Comparison of ENCODE assay signal across 31 mouse cellular contexts in genomic region chr8:104543440-104544045, GRCm38 (mm10). TPM values are rescaled to one million over a fixed set of nuclear protein-coding genes. Genes with fewer than 3 reads are reported as not detected.
A peak's percentile ranks its signal among the peaks of the same experiment; 100 is the strongest.
DNase-seq lines count a peak whose midpoint lies in the region; ATAC-seq and TF ChIP-seq lines count a peak whose summit lies in the region.
"Had no signal": no experiment of that assay in that cellular context is flagged by ENCODE, and none has a peak within 500 bp of the region (broad histone marks: within the 10 kb centered on the region; RNA-seq: fewer than 3 reads in every experiment).

No protein-coding gene starts in this region.

- H3K4me1 ChIP-seq in cerebellum, adult 2 months (ENCODE audit: control insufficient read depth, insufficient read depth, low read length): peaks cover 15% of the 10 kb centered on the region
- H3K4me1 ChIP-seq in heart, embryonic 12.5 days (replicated peaks): peaks cover 20% of the 10 kb centered on the region
- H3K4me1 ChIP-seq in liver, embryonic 11.5 days (replicated peaks; ENCODE audit: control insufficient read depth, insufficient read depth, low read length): peaks cover 5% of the 10 kb centered on the region; the same call in 1 of the 2 replicates
- peaks cover 15% of the 10 kb centered on the region for H3K4me1 ChIP-seq in liver, embryonic 12.5 days

- no peaks in the 10 kb centered on the region for H3K36me3 ChIP-seq in heart, embryonic 12.5 days
- no peaks in the 10 kb centered on the region for H3K36me3 ChIP-seq in liver, embryonic 11.5 days (ENCODE audit: control insufficient read depth, insufficient read depth, low read length)
- no peaks in the 10 kb centered on the region for H3K36me3 ChIP-seq in liver, embryonic 12.5 days
- H3K36me3 ChIP-seq: embryonic facial prominence, embryonic 13.5 days; forebrain, embryonic 10.5 days; forebrain, embryonic 15.5 days; hindbrain, embryonic 12.5 days; intestine, embryonic 15.5 days; kidney, embryonic 15.5 days; limb, embryonic 10.5 days; limb, embryonic 15.5 days; liver, embryonic 15.5 days had no signal

- ATAC-seq in heart, embryonic 12.5 days (ENCODE audit: insufficient number of reproducible peaks, low FRiP score): no peak
- no peak for ATAC-seq in liver, embryonic 11.5 days (replicated peaks; ENCODE audit: low FRiP score)
- ATAC-seq in liver, embryonic 12.5 days: no peak
- ATAC-seq: activated CD4-positive, CD25-positive, alpha-beta regulatory T cell, adult 4 months; forebrain, embryonic 15.5 days; hindbrain, postnatal 0 days; intestine, embryonic 15.5 days had no signal

- no peak overlapping the region for H3K27ac ChIP-seq in cerebellum, adult 2 months (ENCODE audit: insufficient read depth, low read length)
- H3K27ac ChIP-seq in heart, embryonic 12.5 days (ENCODE audit: poor library complexity, severe bottlenecking): no peak overlapping the region
- H3K27ac ChIP-seq in liver, embryonic 11.5 days (ENCODE audit: low read depth, low read length): no peak overlapping the region
- no peak overlapping the region for H3K27ac ChIP-seq in liver, embryonic 12.5 days
- H3K27ac ChIP-seq: embryonic facial prominence, embryonic 13.5 days; forebrain, embryonic 10.5 days; forebrain, embryonic 15.5 days; hindbrain, embryonic 12.5 days; hindbrain, postnatal 0 days; intestine, embryonic 15.5 days; kidney, embryonic 15.5 days; limb, embryonic 10.5 days; limb, embryonic 15.5 days; liver, embryonic 15.5 days had no signal

- peak; percentile 33 for DNase-seq in cerebellum, adult 11-12 months
- DNase-seq in cerebellum, adult 2 months: no peak
- peak; percentile 71 for DNase-seq in heart, adult 8-10 months (ENCODE audit: low spot score)
- peak; percentile 20 for DNase-seq in liver, embryonic 11.5 days (ENCODE audit: low spot score)
- no peak for DNase-seq in urinary bladder, postnatal 14 days (ENCODE audit: low spot score)
- DNase-seq: adrenal gland, adult 2 months; cerebellum, adult 9-11 months; embryo, embryonic 11 days; layer of hippocampus, adult 9-11 months; lung, embryonic 14.5 days; lung, postnatal 14 days; midbrain, embryonic 14.5 days had no signal

- H3K27me3 ChIP-seq in cerebellum, adult 2 months (ENCODE audit: control insufficient read depth, insufficient read depth, low read length): no peaks in the 10 kb centered on the region
- H3K27me3 ChIP-seq in heart, embryonic 12.5 days (replicated peaks): peaks cover 62% of the 10 kb centered on the region
- H3K27me3 ChIP-seq in liver, embryonic 11.5 days (replicated peaks; ENCODE audit: control insufficient read depth, insufficient read depth, low read length): peaks cover 60% of the 10 kb centered on the region
- H3K27me3 ChIP-seq in liver, embryonic 12.5 days (replicated peaks): peaks cover 68% of the 10 kb centered on the region
- H3K27me3 ChIP-seq: CH12.LX had no signal

- H3K9ac ChIP-seq in heart, embryonic 12.5 days: no peak overlapping the region
- H3K9ac ChIP-seq in liver, embryonic 11.5 days (ENCODE audit: low read depth, low read length): no peak overlapping the region
- no peak overlapping the region for H3K9ac ChIP-seq in liver, embryonic 12.5 days
- H3K9ac ChIP-seq: embryonic facial prominence, embryonic 13.5 days; forebrain, embryonic 15.5 days; hindbrain, embryonic 12.5 days; intestine, embryonic 15.5 days; kidney, embryonic 15.5 days; limb, embryonic 15.5 days; liver, embryonic 15.5 days; lung, embryonic 14.5 days had no signal

- TF ChIP-seq CTCF in cerebellum, adult 2 months (IDR thresholded peaks at IDR 0.05; ENCODE audit: borderline replicate concordance, insufficient read depth, low read depth, low read length): no peak

- no peaks in the 10 kb centered on the region for H3K9me3 ChIP-seq in heart, embryonic 12.5 days (replicated peaks)
- no peaks in the 10 kb centered on the region for H3K9me3 ChIP-seq in liver, embryonic 11.5 days (ENCODE audit: control insufficient read depth, low read length)
- no peaks in the 10 kb centered on the region for H3K9me3 ChIP-seq in liver, embryonic 12.5 days (replicated peaks)
- H3K9me3 ChIP-seq: embryonic facial prominence, embryonic 13.5 days; forebrain, embryonic 10.5 days; forebrain, embryonic 15.5 days; hindbrain, embryonic 12.5 days; intestine, embryonic 15.5 days; kidney, embryonic 15.5 days; limb, embryonic 10.5 days; limb, embryonic 15.5 days; liver, embryonic 15.5 days had no signal

- no peak for TF ChIP-seq POLR2A in cerebellum, adult 2 months (IDR thresholded peaks at IDR 0.05; ENCODE audit: borderline replicate concordance, insufficient read depth, low read length)

- H3K4me3 ChIP-seq in cerebellum, adult 2 months (replicated peaks; ENCODE audit: insufficient read depth, low read depth, low read length): no peak overlapping the region
- no peak overlapping the region for H3K4me3 ChIP-seq in heart, embryonic 12.5 days
- H3K4me3 ChIP-seq in liver, embryonic 11.5 days (ENCODE audit: low read depth, low read length): no peak overlapping the region
- no peak overlapping the region for H3K4me3 ChIP-seq in liver, embryonic 12.5 days
- H3K4me3 ChIP-seq: embryonic facial prominence, embryonic 13.5 days; forebrain, embryonic 10.5 days; forebrain, embryonic 15.5 days; hindbrain, embryonic 12.5 days; intestine, embryonic 15.5 days; kidney, embryonic 15.5 days; limb, embryonic 10.5 days; limb, embryonic 15.5 days; liver, embryonic 15.5 days had no signal

- 91% methylated on average over 8 of the region's 8 CpGs for WGBS in cerebellum, adult 2 months
- WGBS in heart, embryonic 12.5 days: 78% methylated on average over 8 of the region's 8 CpGs
- 81% methylated on average over 8 of the region's 8 CpGs for WGBS in liver, embryonic 11.5 days
- WGBS in liver, embryonic 12.5 days (ENCODE audit: insufficient replicate concordance): 71% methylated on average over 8 of the region's 8 CpGs

- no peak overlapping the region for H3K4me2 ChIP-seq in heart, embryonic 12.5 days
- H3K4me2 ChIP-seq in liver, embryonic 11.5 days: no peak overlapping the region
- H3K4me2 ChIP-seq in liver, embryonic 12.5 days: no peak overlapping the region
- H3K4me2 ChIP-seq: embryonic facial prominence, embryonic 13.5 days; forebrain, embryonic 15.5 days; hindbrain, embryonic 12.5 days; intestine, embryonic 15.5 days; kidney, embryonic 15.5 days; limb, embryonic 15.5 days; liver, embryonic 15.5 days; lung, embryonic 14.5 days had no signal

RNA-seq across cellular contexts. Expression of gene Car7, which starts 9.1 kb away (rescaled TPM):
- polyA plus RNA-seq in cerebellum, adult 2 months (2012; rRNA removed): 59.8 and 67.8 TPM in 2 replicates
- total RNA-seq in heart, adult 8-10 months (2022): 1 to 10 TPM; 2.6 to 4.4 (median 3.2) TPM
- 0.78 and 0.91 TPM in 2 replicates for polyA plus RNA-seq in heart, embryonic 12.5 days (2016; fragmentation: Nextera tagmentation; extraction: Ambion mirVana)
- polyA plus RNA-seq in liver, embryonic 11.5 days (2014; fragmentation: Nextera tagmentation; extraction: Ambion mirVana): 2.1 and 2.3 TPM in 2 replicates
- polyA plus RNA-seq in liver, embryonic 12.5 days (2016; fragmentation: Nextera tagmentation; extraction: Ambion mirVana): 2.2 and 2.3 TPM in 2 replicates

RNA-seq across cellular contexts. Expression of gene Nae1, which starts 9.1 kb away (rescaled TPM):
- 96.1 and 96.5 TPM in 2 replicates for polyA plus RNA-seq in cerebellum, adult 2 months (2012; rRNA removed)
- total RNA-seq in heart, adult 8-10 months (2022): 10 to 100 TPM; 28.5 to 32.0 (median 29.9) TPM
- polyA plus RNA-seq in heart, embryonic 12.5 days (2016; fragmentation: Nextera tagmentation; extraction: Ambion mirVana): 77.0 and 81.0 TPM in 2 replicates
- polyA plus RNA-seq in liver, embryonic 11.5 days (2014; fragmentation: Nextera tagmentation; extraction: Ambion mirVana): 77.3 and 77.7 TPM in 2 replicates
- 47.5 and 48.8 TPM in 2 replicates for polyA plus RNA-seq in liver, embryonic 12.5 days (2016; fragmentation: Nextera tagmentation; extraction: Ambion mirVana)

RNA-seq across cellular contexts. Expression of gene Terb1, which starts 33.8 kb away (rescaled TPM):
- 0.23 and 0.40 TPM in 2 replicates for polyA plus RNA-seq in cerebellum, adult 2 months (2012; rRNA removed)
- not detected for total RNA-seq in heart, adult 8-10 months (2022)
- polyA plus RNA-seq in heart, embryonic 12.5 days (2016; fragmentation: Nextera tagmentation; extraction: Ambion mirVana): 0.10 and 0.15 TPM in 2 replicates
- polyA plus RNA-seq in liver, embryonic 11.5 days (2014; fragmentation: Nextera tagmentation; extraction: Ambion mirVana): 0.05 TPM in 1 of 2 replicates, not detected in the other
- 0.04 and 0.07 TPM in 2 replicates for polyA plus RNA-seq in liver, embryonic 12.5 days (2016; fragmentation: Nextera tagmentation; extraction: Ambion mirVana)
- total RNA-seq: adrenal gland, adult 2 months; CH12.LX; gastrocnemius, adult 8-10 months; heart, postnatal 10 days; monocyte, adult 5-6 weeks had no signal
- polyA plus RNA-seq: adrenal gland, adult 2 months; C2C12; liver, embryonic 15.5 days; small intestine, adult 2 months had no signal

RNA-seq across cellular contexts. Expression of gene Pdp2, which starts 47.7 kb away (rescaled TPM):
- polyA plus RNA-seq in cerebellum, adult 2 months (2012; rRNA removed): 6.9 and 7.4 TPM in 2 replicates
- total RNA-seq in heart, adult 8-10 months (2022): 10 to 100 TPM; 24.1 to 44.1 (median 34.9) TPM
- 8.6 and 9.0 TPM in 2 replicates for polyA plus RNA-seq in heart, embryonic 12.5 days (2016; fragmentation: Nextera tagmentation; extraction: Ambion mirVana)
- polyA plus RNA-seq in liver, embryonic 11.5 days (2014; fragmentation: Nextera tagmentation; extraction: Ambion mirVana): 10.6 and 11.1 TPM in 2 replicates
- 5.8 and 6.0 TPM in 2 replicates for polyA plus RNA-seq in liver, embryonic 12.5 days (2016; fragmentation: Nextera tagmentation; extraction: Ambion mirVana)

Comparison
In these comparisons a context has a peak if more than half of its experiments do, and no peak if none do; other contexts are left out.
1. DNase-seq: peak in cerebellum, adult 11-12 months (single experiment), heart, adult 8-10 months (single experiment) and liver, embryonic 11.5 days (single experiment); none in cerebellum, adult 2 months (0 of 2) and urinary bladder, postnatal 14 days (single experiment).
2. RNA of gene Car7, which starts 9.1 kb away (polyA plus RNA-seq): 59.8 to 67.8 TPM in cerebellum, adult 2 months; 2.2 to 2.3 TPM in liver, embryonic 12.5 days, 2.1 to 2.3 TPM in liver, embryonic 11.5 days and 0.78 to 0.91 TPM in heart, embryonic 12.5 days; every median in the first group is over 10 times any median in the second.